Mouse (Mus musculus) hindbrain, embryonic 15.5 days (tissue): Measurements from ENCODE around the gene H2-M10.2. TPM values are rescaled to one million over a fixed set of nuclear protein-coding genes. Genes with fewer than 3 reads are reported as not detected.
A peak's percentile ranks its signal among the peaks of the same experiment; 100 is the strongest.

Experiments used
- ATAC-seq: fragments of 200-750 bp; cut with Nextera tagmentation; 2 replicates; pipeline ENCODE4 v1.8.0; 2017; ENCODE audit warnings: low read depth, moderate number of reproducible peaks, moderate TSS enrichment; ENCODE audit not compliant: low FRiP score
- H3K27ac ChIP-seq: fragments of 300-500 bp; sonication (generic); replicated peaks from 2 replicates; pipeline ENCODE4 v1.5.1; 2015; ENCODE audit warnings: mild to moderate bottlenecking, inconsistent platforms
- H3K27me3 ChIP-seq: fragments of 300-500 bp; sonication (generic); 2 replicates; pipeline ENCODE4 v1.6.1; 2015; ENCODE audit warnings: control low read depth, inconsistent platforms
- H3K36me3 ChIP-seq: fragments of 300-500 bp; sonication (generic); 2 replicates; pipeline ENCODE4 v1.6.1; 2015; ENCODE audit warnings: control low read depth, inconsistent platforms
- H3K4me1 ChIP-seq: fragments of 300-500 bp; sonication (generic); replicated peaks from 2 replicates; pipeline ENCODE4 v1.6.1; 2015; ENCODE audit warnings: control low read depth, inconsistent platforms
- H3K4me2 ChIP-seq: fragments of 300-500 bp; sonication (generic); 2 replicates; pipeline ENCODE4 v1.6.1; 2015; ENCODE audit warnings: moderate library complexity, mild to moderate bottlenecking, inconsistent platforms
- H3K4me3 ChIP-seq: fragments of 300-500 bp; sonication (generic); 2 replicates; pipeline ENCODE4 v1.5.1; 2015; ENCODE audit warnings: mild to moderate bottlenecking, inconsistent platforms
- H3K9ac ChIP-seq: fragments of 300-500 bp; sonication (generic); 2 replicates; pipeline ENCODE4 v1.6.1; 2015; ENCODE audit warnings: inconsistent platforms
- H3K9me3 ChIP-seq: fragments of 300-500 bp; sonication (generic); 2 replicates; pipeline ENCODE4 v1.6.1; 2016; ENCODE audit warnings: control low read depth, inconsistent platforms
- WGBS: fragments of 180-500 bp; shearing (Covaris S2); methylation state at CpG from one replicate; pipeline ENCODE4 v1.1.7; 2015; 5-methylcytosine and 5-hydroxymethylcytosine counted together
- polyA plus RNA-seq: library from polyadenylated mRNA; unstranded; fragments of >200 nt; fragmentation: Nextera tagmentation; extraction: Ambion mirVana; gene quantifications from 2 replicates; pipeline ENCODE4 v1.2.1, GENCODE M21; 2015

Gene H2-M10.2
- polyA plus RNA-seq, 1 experiment from 2014 or later, result not detected

- WGBS, result under 1% methylated on average over 43 of the region's 43 CpGs
- Histone ChIP-seq H3K4me3 (peak within 1 kb of the TSS; percentile 99), H3K27me3 (no peaks in the 10 kb centered on the region), H3K4me2 (peak within 1 kb of the TSS; percentile 95), H3K9me3 (no peaks in the 10 kb centered on the region), H3K36me3 (peaks cover 34% of the 10 kb centered on the region), H3K27ac (peak within 1 kb of the TSS; percentile 99), H3K9ac (peak within 1 kb of the TSS; percentile 96), H3K4me1 (peaks cover 45% of the 10 kb centered on the region)
- ATAC-seq, result peak; percentile 88
These were observed 14.6 kb downstream of the H2-M10.2 start, which contains the start of gene Trim39 for GRCm38 (mm10) chr17:36271586-36272256. Trim39 (minus strand) TSS chr17:36272247.

GRCm38 (mm10) chr17:36270956-36271585, 15.2 kb downstream of the H2-M10.2 start:
- H3K27ac ChIP-seq, result peak overlapping the region; percentile 99
- peaks cover 45% of the 10 kb centered on the region for H3K4me1 ChIP-seq
- peaks cover 37% of the 10 kb centered on the region for H3K36me3 ChIP-seq
- ATAC-seq, result peak; percentile 93
- no peaks in the 10 kb centered on the region for H3K27me3 ChIP-seq
- H3K4me2 ChIP-seq, result peak overlapping the region; percentile 95
- H3K9me3 ChIP-seq, result no peaks in the 10 kb centered on the region
- H3K4me3 ChIP-seq, result peak overlapping the region; percentile 99
- WGBS, result 0% methylated on average over 78 of the region's 84 CpGs
- H3K9ac ChIP-seq, result peak overlapping the region; percentile 96

- H3K9ac ChIP-seq, result no peak overlapping the region
- H3K4me3 ChIP-seq, result no peak overlapping the region
- H3K9me3 ChIP-seq, result no peaks in the 10 kb centered on the region
- no peak overlapping the region for H3K4me2 ChIP-seq
- peaks cover 71% of the 10 kb centered on the region for H3K36me3 ChIP-seq
- peaks cover 11% of the 10 kb centered on the region for H3K4me1 ChIP-seq
- ATAC-seq, result no peak
- no peaks in the 10 kb centered on the region for H3K27me3 ChIP-seq
- no peak overlapping the region for H3K27ac ChIP-seq
- WGBS, result 72% methylated on average over 5 of the region's 5 CpGs
These were observed 20.5 kb downstream of the H2-M10.2 start for GRCm38 (mm10) chr17:36265834-36266233.

GRCm38 (mm10) chr17:36264273-36264925, 21.9 kb downstream of the H2-M10.2 start:
- Histone ChIP-seq H3K9me3 (no peaks in the 10 kb centered on the region), H3K27ac (no peak overlapping the region), H3K4me3 (no peak overlapping the region), H3K9ac (no peak overlapping the region), H3K27me3 (no peaks in the 10 kb centered on the region), H3K4me1 (no peaks in the 10 kb centered on the region), H3K4me2 (no peak overlapping the region), H3K36me3 (peaks cover 83% of the 10 kb centered on the region)
- 96% methylated on average over 3 of the region's 3 CpGs for WGBS
- ATAC-seq, result no peak

- H3K9me3 ChIP-seq, result no peaks in the 10 kb centered on the region
- H3K4me1 ChIP-seq, result peaks cover 8% of the 10 kb centered on the region
- H3K4me2 ChIP-seq, result no peak overlapping the region
- H3K27ac ChIP-seq, result no peak overlapping the region
- H3K9ac ChIP-seq, result no peak overlapping the region
- H3K36me3 ChIP-seq, result peaks cover 72% of the 10 kb centered on the region
- no peaks in the 10 kb centered on the region for H3K27me3 ChIP-seq
- 93% methylated on average over 9 of the region's 9 CpGs for WGBS
- no peak overlapping the region for H3K4me3 ChIP-seq
- ATAC-seq, result no peak
These were observed 24.7 kb downstream of the H2-M10.2 start for GRCm38 (mm10) chr17:36261511-36262166.

- Histone ChIP-seq H3K4me2 (peak within 1 kb of the TSS; percentile 61), H3K36me3 (peaks cover 39% of the 10 kb centered on the region), H3K4me3 (peak within 1 kb of the TSS; percentile 75), H3K27me3 (0 out of 2 replicates have a peak, but pooled peaks cover 2% of the 10 kb centered on the region), H3K4me1 (peaks cover 12% of the 10 kb centered on the region), H3K27ac (peak within 1 kb of the TSS; percentile 90), H3K9me3 (no peaks in the 10 kb centered on the region), H3K9ac (peak within 1 kb of the TSS; percentile 86)
- 54% methylated on average over 6 of the region's 6 CpGs for WGBS
- peak; percentile 8; the same call in 1 of the 2 replicates for ATAC-seq
These were observed 28.3 kb downstream of the H2-M10.2 start, which contains the start of gene Rpp21 for GRCm38 (mm10) chr17:36257969-36258368. Rpp21 (minus strand) TSS chr17:36258069.

- ATAC-seq, result peak; percentile 97
- 0 out of 2 replicates have a peak, but pooled peaks cover 3% of the 10 kb centered on the region for H3K27me3 ChIP-seq
- H3K4me1 ChIP-seq, result peaks cover 12% of the 10 kb centered on the region
- H3K9ac ChIP-seq, result peak overlapping the region; percentile 86
- peak overlapping the region; percentile 61 for H3K4me2 ChIP-seq
- H3K27ac ChIP-seq, result peak overlapping the region; percentile 90
- under 1% methylated on average over 37 of the region's 37 CpGs for WGBS
- H3K9me3 ChIP-seq, result no peaks in the 10 kb centered on the region
- H3K36me3 ChIP-seq, result peaks cover 34% of the 10 kb centered on the region
- peak overlapping the region; percentile 75 for H3K4me3 ChIP-seq
These were observed 28.9 kb downstream of the H2-M10.2 start for GRCm38 (mm10) chr17:36257241-36257947.

GRCm38 (mm10) chr17:36253087-36253600, 33.1 kb downstream of the H2-M10.2 start:
- Histone ChIP-seq H3K27ac (no peak overlapping the region), H3K9ac (no peak overlapping the region)
- 76% methylated on average over 6 of the region's 6 CpGs for WGBS

GRCm38 (mm10) chr17:36252250-36252876, 33.9 kb downstream of the H2-M10.2 start:
- peak overlapping the region; percentile 25 for H3K4me3 ChIP-seq
- H3K9me3 ChIP-seq, result no peaks in the 10 kb centered on the region
- peak overlapping the region; percentile 27; the same call in 1 of the 2 replicates for H3K9ac ChIP-seq
- 15% methylated on average over 25 of the region's 25 CpGs for WGBS
- peak overlapping the region; percentile 54 for H3K4me2 ChIP-seq
- H3K4me1 ChIP-seq, result peaks cover 13% of the 10 kb centered on the region
- no peak overlapping the region for H3K27ac ChIP-seq
- peaks cover 20% of the 10 kb centered on the region for H3K27me3 ChIP-seq
- ATAC-seq, result no peak
- H3K36me3 ChIP-seq, result no peaks in the 10 kb centered on the region

More at GRCm38 (mm10) chr17:36253087-36253600, 33.1 kb downstream of the H2-M10.2 start:
- Histone ChIP-seq H3K4me2 (no peak overlapping the region), H3K4me1 (peaks cover 15% of the 10 kb centered on the region), H3K4me3 (no peak overlapping the region), H3K9me3 (no peaks in the 10 kb centered on the region), H3K36me3 (no peaks in the 10 kb centered on the region), H3K27me3 (peaks cover 18% of the 10 kb centered on the region)
- ATAC-seq, result no peak

GRCm38 (mm10) chr17:36248886-36249285, 37.4 kb downstream of the H2-M10.2 start:
- Histone ChIP-seq H3K4me2 (peak overlapping the region; percentile 26; the same call in 1 of the 2 replicates), H3K9me3 (no peaks in the 10 kb centered on the region), H3K27me3 (peaks cover 20% of the 10 kb centered on the region), H3K9ac (no peak overlapping the region), H3K4me3 (no peak overlapping the region), H3K4me1 (peaks cover 4% of the 10 kb centered on the region; the same call in 1 of the 2 replicates), H3K27ac (no peak overlapping the region), H3K36me3 (no peaks in the 10 kb centered on the region)
- no peak for ATAC-seq
- WGBS, result 36% methylated on average over 33 of the region's 33 CpGs
